Mouse (Mus musculus): Measurements from ENCODE around the gene Galp. TPM values are rescaled to one million over a fixed set of nuclear protein-coding genes. Genes with fewer than 3 reads are reported as not detected.

The Galp gene
- polyA plus RNA-seq (2014; fragmentation: Illumina TruSeq; extraction: RNeasy Lipid Tissue Mini Kit (QIAGEN cat#74804); ENCODE audit: insufficient read depth, low read depth, low replicate concordance) = not detected

GRCm38 (mm10) chr7:6196790-6197189 lies at the start of gene Galp:
Gene Galp (plus strand): TSS chr7:6197090.

GRCm38 (mm10) chr7:6155901-6156411 lies 40.9 kb upstream of the Galp start, which contains the start of gene Zfp787:
Gene Zfp787 (minus strand): TSS chr7:6155997.

GRCm38 (mm10) chr7:6172006-6172649 lies 24.8 kb upstream of the Galp start, which contains the start of gene Zfp444:
Gene Zfp444 (plus strand): TSS chr7:6172226.

GRCm38 (mm10) chr7:6221978-6222377 lies 25.1 kb downstream of the Galp start, which contains the start of gene Zscan5b:
Gene Zscan5b (plus strand): TSS chr7:6222278.

GRCm38 (mm10) chr7:6252410-6252809 lies 55.5 kb downstream of the Galp start, which contains the start of gene Epp13:
Gene Epp13 (plus strand): TSS chr7:6252710.

Other genes with a start within 250 kb of the Galp start
- gene Vmn1r65, start 186.1 kb upstream of the Galp start, polyA plus RNA-seq (2014; fragmentation: Illumina TruSeq; extraction: RNeasy Lipid Tissue Mini Kit (QIAGEN cat#74804); ENCODE audit: insufficient read depth, low read depth, low replicate concordance) = not detected
- gene Nlrp4c, start 151.9 kb upstream of the Galp start, polyA plus RNA-seq (2014; fragmentation: Illumina TruSeq; extraction: RNeasy Lipid Tissue Mini Kit (QIAGEN cat#74804); ENCODE audit: insufficient read depth, low read depth, low replicate concordance) = not detected
- gene Zfp787, start 41.1 kb upstream of the Galp start, polyA plus RNA-seq (2014; fragmentation: Illumina TruSeq; extraction: RNeasy Lipid Tissue Mini Kit (QIAGEN cat#74804); ENCODE audit: insufficient read depth, low read depth, low replicate concordance) = 20.2 TPM
- 15.7 TPM for gene Zfp444, start 24.9 kb upstream of the Galp start, polyA plus RNA-seq (2014; fragmentation: Illumina TruSeq; extraction: RNeasy Lipid Tissue Mini Kit (QIAGEN cat#74804); ENCODE audit: insufficient read depth, low read depth, low replicate concordance)
- gene Zscan5b, start 25.2 kb downstream of the Galp start, polyA plus RNA-seq (2014; fragmentation: Illumina TruSeq; extraction: RNeasy Lipid Tissue Mini Kit (QIAGEN cat#74804); ENCODE audit: insufficient read depth, low read depth, low replicate concordance) = not detected
- not detected for gene Epp13, start 55.6 kb downstream of the Galp start, polyA plus RNA-seq (2014; fragmentation: Illumina TruSeq; extraction: RNeasy Lipid Tissue Mini Kit (QIAGEN cat#74804); ENCODE audit: insufficient read depth, low read depth, low replicate concordance)
- gene Zfp667, start 89.5 kb downstream of the Galp start, polyA plus RNA-seq (2014; fragmentation: Illumina TruSeq; extraction: RNeasy Lipid Tissue Mini Kit (QIAGEN cat#74804); ENCODE audit: insufficient read depth, low read depth, low replicate concordance) = 2.2 TPM
- 1.8 TPM for gene Zfp583, start 134.2 kb downstream of the Galp start, polyA plus RNA-seq (2014; fragmentation: Illumina TruSeq; extraction: RNeasy Lipid Tissue Mini Kit (QIAGEN cat#74804); ENCODE audit: insufficient read depth, low read depth, low replicate concordance)
- 0.27 TPM for gene Gm3854, start 146.7 kb downstream of the Galp start, polyA plus RNA-seq (2014; fragmentation: Illumina TruSeq; extraction: RNeasy Lipid Tissue Mini Kit (QIAGEN cat#74804); ENCODE audit: insufficient read depth, low read depth, low replicate concordance)
- gene Zfp78, start 166.2 kb downstream of the Galp start, polyA plus RNA-seq (2014; fragmentation: Illumina TruSeq; extraction: RNeasy Lipid Tissue Mini Kit (QIAGEN cat#74804); ENCODE audit: insufficient read depth, low read depth, low replicate concordance) = 1.1 TPM
- gene Zfp28, start 186.2 kb downstream of the Galp start, polyA plus RNA-seq (2014; fragmentation: Illumina TruSeq; extraction: RNeasy Lipid Tissue Mini Kit (QIAGEN cat#74804); ENCODE audit: insufficient read depth, low read depth, low replicate concordance) = 2.1 TPM
- not detected for gene Smim17, start 201.6 kb downstream of the Galp start, polyA plus RNA-seq (2014; fragmentation: Illumina TruSeq; extraction: RNeasy Lipid Tissue Mini Kit (QIAGEN cat#74804); ENCODE audit: insufficient read depth, low read depth, low replicate concordance)
- not detected for gene Gm20715, start 213.2 kb downstream of the Galp start, polyA plus RNA-seq (2014; fragmentation: Illumina TruSeq; extraction: RNeasy Lipid Tissue Mini Kit (QIAGEN cat#74804); ENCODE audit: insufficient read depth, low read depth, low replicate concordance)
- not detected for gene Olfr1344, start 241.6 kb downstream of the Galp start, polyA plus RNA-seq (2014; fragmentation: Illumina TruSeq; extraction: RNeasy Lipid Tissue Mini Kit (QIAGEN cat#74804); ENCODE audit: insufficient read depth, low read depth, low replicate concordance)

Measured in lung, adult 10 weeks (tissue).